Mouse (Mus musculus) G1E (cell line): Measurements from ENCODE around the gene Rsu1.

Experiments used
- CTCF ChIP-seq: IDR thresholded peaks from 2 replicates; pipeline ENCODE4 v1.5.1; 2012; ENCODE audit warnings: low read depth, low read length, inconsistent platforms, mixed read lengths
- GATA1 ChIP-seq: IDR thresholded peaks from 2 replicates; pipeline ENCODE4 v1.6.1; 2012; ENCODE audit warnings: borderline replicate concordance, low read length, inconsistent platforms, mixed read lengths

GRCm38 (mm10) chr2:13229686-13230085 is 41.5 kb downstream of the Rsu1 start:
- TF ChIP-seq CTCF (no peak), GATA1 (no peak)
